Mouse (Mus musculus) cerebral cortex, adult 2 months (tissue): ENCODE data around the gene Tmem107.

Source experiments
- WGBS: fragments of 180-500 bp; shearing (Covaris S2); methylation state at CpG from one replicate; pipeline ENCODE4 v1.1.7; 2018; 5-methylcytosine and 5-hydroxymethylcytosine counted together

The Tmem107 gene

GRCm38 (mm10) chr11:69073951-69074775 lies 3.6 kb downstream of the Tmem107 start:
- 23% methylated on average over 6 of the region's 6 CpGs for WGBS

DNA sequence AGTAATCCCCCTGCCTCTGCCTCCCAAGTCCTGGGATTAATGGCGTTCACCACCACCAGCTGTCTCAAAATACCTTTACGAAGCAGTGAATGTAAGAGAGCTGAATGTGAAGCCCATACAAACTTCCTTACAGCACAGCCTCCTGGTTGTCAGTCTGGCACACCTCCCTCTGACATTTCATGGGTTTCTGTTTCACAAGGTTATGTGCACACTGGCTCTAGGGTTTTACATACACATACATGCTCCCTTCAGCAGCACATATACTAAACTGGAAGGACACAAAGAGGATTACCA lies 4.1 kb downstream of the Tmem107 start:
- WGBS = 44% methylated on average over 2 of the region's 2 CpGs

- 59% methylated on average over 9 of the region's 9 CpGs for WGBS
These were observed 5.3 kb downstream of the Tmem107 start for GRCm38 (mm10) chr11:69075764-69076479.

DNA sequence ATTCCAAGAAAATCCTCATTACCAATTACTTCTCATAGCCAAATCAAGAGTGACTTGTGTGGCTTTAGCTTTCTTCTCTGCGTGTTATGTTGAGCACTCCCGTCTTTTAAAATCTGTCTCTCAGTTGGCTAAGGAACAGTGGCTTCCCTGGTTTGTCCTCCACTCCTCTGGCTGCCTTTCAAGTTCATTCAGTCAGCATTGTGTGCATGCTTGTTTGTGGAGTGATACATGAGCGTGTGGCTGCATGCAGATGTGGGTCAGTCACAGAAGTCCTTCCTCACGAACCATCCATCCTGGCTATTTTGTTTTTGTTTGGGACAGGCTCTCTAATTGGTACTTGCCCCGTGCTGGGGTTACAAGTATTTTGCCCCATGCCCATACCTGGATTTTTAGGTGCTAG lies 6.0 kb downstream of the Tmem107 start:
- WGBS = 40% methylated on average over 5 of the region's 5 CpGs

DNA sequence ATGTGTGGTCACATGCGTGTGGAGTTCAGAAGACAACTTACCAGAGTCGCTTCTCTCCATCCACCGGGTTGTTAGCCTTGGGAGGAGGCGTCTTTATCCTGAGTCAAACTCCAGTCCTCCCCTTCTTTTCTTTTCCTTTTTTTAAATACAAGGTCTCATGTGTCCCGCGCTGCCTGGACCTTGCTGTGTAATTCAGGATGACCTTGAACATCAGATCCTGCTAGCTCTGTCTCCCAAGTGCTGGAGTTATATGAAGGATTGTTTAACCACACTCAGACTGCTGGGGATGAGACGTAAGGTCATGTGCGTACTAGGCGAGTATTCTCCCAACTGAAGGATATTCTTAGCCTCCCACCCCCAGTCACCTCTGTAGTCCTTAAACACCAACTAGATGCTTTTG lies 6.7 kb downstream of the Tmem107 start:
- WGBS = 91% methylated on average over 9 of the region's 9 CpGs

- WGBS = 91% methylated on average over 6 of the region's 6 CpGs
These were observed 7.4 kb downstream of the Tmem107 start for GRCm38 (mm10) chr11:69078041-69078440.

GRCm38 (mm10) chr11:69078805-69079438 lies 8.3 kb downstream of the Tmem107 start:
- 72% methylated on average over 5 of the region's 5 CpGs for WGBS

GRCm38 (mm10) chr11:69080102-69080854 lies 9.7 kb downstream of the Tmem107 start:
- 88% methylated on average over 15 of the region's 15 CpGs for WGBS

DNA sequence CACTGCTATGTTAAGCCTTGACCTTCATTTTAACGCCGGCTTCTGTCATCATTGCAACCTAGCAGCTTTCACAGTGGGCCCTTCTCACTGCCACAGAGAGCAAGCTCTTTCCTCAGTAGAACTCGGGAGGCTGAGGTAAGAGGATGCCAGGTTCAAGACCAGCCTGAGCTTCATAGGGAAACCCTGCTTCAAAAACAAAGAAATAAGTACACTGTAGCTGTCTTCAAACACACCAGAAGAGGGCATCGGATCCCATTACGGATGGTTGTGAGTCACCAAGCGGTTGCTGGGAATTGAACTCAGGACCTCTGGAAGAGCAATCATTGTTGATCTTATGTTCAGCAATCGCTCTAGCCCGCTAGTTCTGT lies 10.2 kb downstream of the Tmem107 start:
- WGBS = 90% methylated on average over 8 of the region's 8 CpGs

DNA sequence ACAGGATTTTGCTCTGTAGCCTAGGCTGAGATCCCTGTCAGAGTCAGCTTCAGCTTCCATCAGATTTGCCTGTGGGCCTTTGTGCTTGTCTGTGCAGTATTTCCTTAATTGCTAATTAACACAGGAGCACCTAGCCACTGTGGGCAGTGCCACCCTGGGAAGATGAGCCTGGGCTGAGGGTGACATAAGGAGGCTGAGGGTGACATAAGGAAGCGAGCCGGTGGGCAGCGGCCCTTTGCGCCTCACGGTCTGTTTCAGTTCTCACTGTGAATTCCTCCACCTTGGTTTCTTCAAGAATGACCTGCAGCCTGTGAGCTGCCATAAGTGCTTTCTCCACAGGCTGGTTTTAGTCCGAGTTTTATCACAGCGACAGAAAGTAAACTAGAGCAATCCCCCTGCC lies 11.0 kb downstream of the Tmem107 start:
- WGBS = 90% methylated on average over 7 of the region's 7 CpGs

- WGBS = 79% methylated on average over 6 of the region's 6 CpGs
These were observed 15.0 kb downstream of the Tmem107 start for GRCm38 (mm10) chr11:69085608-69086007.

- 37% methylated on average over 6 of the region's 6 CpGs for WGBS
These were observed 15.8 kb downstream of the Tmem107 start for GRCm38 (mm10) chr11:69086390-69086789.

DNA sequence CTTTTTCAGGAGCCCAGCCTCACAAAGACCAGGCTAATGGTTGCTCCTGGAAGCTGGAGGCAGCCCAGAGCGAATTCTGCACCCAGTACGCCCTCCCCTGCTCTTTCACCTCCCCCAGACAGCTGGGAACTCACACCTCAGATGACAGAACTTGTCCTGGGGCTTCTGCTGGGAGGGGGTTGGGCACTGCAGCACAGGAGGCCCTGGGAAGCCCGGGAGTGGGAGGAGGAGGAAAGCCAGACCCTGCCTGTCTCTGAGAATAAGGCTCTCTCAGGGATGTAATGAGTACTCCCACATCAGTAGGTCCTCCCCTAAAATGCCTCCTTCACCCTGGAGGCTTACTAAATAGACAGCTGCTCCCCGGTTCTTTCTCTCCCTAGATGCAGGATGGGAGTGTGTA lies 16.5 kb downstream of the Tmem107 start:
- WGBS = 35% methylated on average over 4 of the region's 4 CpGs

DNA sequence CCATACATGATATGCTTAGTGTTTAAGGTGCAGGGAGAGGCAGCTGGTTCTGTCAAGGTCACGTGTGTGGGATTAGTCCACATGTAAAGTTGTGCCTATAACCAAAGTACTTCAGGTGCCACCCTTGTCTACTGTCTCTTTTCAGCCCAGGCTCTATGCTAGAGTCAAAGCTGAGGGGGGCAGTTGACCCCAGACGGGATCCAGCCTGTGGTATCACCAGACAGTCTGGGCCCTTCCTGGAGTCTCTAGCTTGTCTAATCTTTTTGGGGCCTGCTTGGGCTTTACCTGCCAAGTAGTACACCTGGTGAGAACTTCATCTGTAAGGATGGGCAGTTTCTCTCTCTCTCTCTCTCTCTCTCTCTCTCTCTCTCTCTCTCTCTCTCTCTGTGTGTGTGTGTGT lies 17.0 kb downstream of the Tmem107 start:
- 73% methylated on average over 2 of the region's 2 CpGs for WGBS

- 1% methylated on average over 66 of the region's 67 CpGs for WGBS
These were observed 17.7 kb downstream of the Tmem107 start, which contains the start of gene Vamp2 for GRCm38 (mm10) chr11:69088103-69088855. Vamp2 (plus strand) TSS chr11:69088490.

GRCm38 (mm10) chr11:69088856-69089615 lies 18.4 kb downstream of the Tmem107 start:
- 6% methylated on average over 25 of the region's 25 CpGs for WGBS

- 35% methylated on average over 12 of the region's 12 CpGs for WGBS
These were observed 19.1 kb downstream of the Tmem107 start for GRCm38 (mm10) chr11:69089616-69090290.

DNA sequence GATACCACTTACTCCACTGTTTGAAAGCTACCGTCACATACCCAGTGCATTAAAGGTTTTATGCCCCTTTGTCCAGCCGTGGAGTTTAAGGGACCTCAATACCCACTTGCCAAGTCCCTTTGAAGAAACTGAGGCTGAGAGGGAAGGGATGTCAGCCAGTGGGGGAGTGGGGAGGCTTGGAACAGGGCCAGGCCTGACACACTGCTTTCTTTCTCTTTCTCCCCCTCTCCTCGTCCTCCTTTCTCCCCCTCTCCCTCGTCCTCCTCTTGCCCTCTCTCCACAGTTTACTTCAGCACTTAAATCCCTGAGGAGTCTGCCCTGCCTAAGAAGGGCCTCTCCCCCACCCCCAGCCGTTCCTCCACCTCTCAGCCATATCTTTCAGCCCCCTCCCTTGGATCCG lies 19.8 kb downstream of the Tmem107 start:
- WGBS = 17% methylated on average over 6 of the region's 6 CpGs

- 54% methylated on average over 7 of the region's 7 CpGs for WGBS
These were observed 21.2 kb downstream of the Tmem107 start for GRCm38 (mm10) chr11:69091566-69092385.
